Mouse (Mus musculus): Measurements from ENCODE around the gene Abcd1.

The Abcd1 gene

GRCm38 (mm10) chrX:73744774-73745481 lies 28.5 kb downstream of the Abcd1 start:
- no peak for DNase-seq

- no peak for DNase-seq
Observed at GRCm38 (mm10) chrX:73748977-73749376, 32.6 kb downstream of the Abcd1 start.

DNA sequence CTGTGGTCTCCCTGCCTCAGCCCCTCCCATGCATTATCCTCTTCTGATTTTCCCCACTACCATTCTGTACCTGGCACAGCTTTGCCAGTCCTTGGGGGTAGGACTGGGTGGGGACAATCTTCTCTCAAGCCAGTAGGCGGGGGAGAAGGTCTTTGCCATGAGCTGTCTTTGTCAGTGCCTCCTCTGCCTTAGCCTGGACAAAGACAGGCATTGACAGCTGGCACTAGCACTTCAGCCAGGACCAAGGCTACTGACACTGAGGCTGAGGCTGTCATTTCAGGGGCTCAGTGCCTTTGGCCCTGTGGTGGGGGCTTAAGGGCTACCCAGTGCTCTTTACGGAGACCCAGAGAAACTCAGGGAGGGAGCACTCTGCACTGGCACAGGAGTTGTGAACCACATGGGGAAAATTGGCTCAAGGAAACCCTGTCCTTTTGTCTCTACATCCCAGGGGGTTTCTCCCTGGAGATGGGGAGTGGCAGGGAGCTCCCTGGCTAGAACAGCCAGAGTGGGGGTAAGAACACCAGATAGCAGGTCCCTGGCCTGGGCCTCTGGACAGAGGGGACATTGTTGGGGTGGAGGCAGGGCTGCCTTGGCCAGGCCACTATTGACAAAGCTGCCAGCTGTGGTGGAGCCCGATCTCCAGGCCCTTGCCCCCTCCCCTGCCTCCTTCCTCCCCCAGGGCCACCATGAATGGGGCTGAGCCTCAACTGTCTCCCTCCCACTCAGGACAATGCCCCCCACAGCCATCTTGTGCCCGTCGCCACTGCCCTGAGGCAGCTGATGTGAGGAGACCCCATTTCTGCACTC lies 40.1 kb downstream of the Abcd1 start, which contains the start of gene Plxnb3:
Plxnb3 (plus strand) TSS at position 757 of the 807 bp plus-strand sequence.
- no peak for DNase-seq

DNA sequence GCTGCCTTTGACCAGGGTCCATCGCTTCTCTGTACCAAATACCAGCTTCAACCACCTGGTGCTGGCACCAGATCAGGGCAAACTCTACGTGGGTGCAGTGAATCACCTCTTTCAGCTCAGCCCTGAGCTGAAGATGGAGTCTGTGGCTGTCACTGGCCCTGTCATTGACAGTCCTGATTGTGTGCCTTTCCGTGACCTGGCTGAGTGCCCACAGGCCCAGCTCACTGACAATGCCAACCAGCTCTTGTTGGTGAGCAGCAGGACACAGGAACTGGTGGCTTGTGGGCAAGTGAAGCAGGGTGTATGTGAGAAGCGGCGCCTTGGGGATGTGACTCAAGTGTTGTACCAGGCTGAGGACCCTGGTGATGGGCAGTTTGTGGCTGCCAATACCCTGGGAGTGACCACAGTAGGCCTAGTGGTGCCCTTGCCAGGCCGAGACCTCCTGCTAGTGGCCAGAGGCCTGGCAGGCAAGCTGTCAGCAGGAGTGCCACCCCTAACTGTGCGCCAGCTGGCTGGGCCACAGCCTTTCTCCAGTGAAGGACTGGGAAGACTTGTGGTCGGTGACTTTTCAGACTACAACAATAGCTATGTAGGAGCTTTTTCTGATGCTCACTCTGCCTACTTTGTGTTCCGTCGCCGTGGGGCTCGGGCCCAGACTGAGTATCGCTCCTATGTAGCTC lies 42.4 kb downstream of the Abcd1 start:
- no peak for DNase-seq

DNA sequence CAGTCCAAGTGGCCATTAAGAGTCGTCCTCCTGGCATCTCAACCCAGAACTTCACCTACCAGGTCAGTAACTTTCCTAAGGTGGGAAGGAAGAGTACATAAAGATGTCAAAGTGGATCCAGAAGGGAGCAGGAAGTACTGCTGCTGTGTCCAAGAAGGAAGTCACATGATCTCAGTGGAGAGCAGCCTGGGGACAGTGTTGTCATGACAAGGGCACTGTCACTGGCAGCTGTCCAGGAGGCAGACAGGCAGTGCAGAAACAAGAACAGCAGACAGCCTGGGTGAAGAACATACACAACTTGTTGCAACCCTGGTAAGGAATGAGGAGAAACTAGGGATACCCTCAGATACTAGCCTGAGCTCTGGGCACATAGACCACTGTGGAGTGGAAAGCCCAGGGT lies 48.9 kb downstream of the Abcd1 start:
- no peak for DNase-seq

DNA sequence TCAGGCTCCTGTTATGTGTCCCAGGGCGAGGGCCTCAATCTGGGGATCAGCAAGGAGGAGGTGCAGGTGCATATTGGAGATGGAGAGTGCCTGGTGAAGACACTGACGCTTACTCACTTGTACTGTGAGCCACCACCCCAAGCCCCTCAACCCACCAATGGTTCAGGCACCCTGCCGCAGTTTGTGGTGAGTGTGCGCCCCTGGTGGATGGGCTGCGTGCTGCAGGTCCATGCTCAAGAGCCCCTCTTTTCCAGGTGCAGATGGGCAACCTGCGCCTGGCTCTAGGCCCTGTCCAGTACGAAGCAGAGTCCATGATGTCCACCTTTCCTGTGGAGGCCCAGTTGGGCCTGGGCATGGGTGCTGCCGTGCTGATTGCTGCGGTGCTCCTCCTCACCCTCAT lies 50.9 kb downstream of the Abcd1 start:
- peak; percentile 50 for DNase-seq

- DNase-seq: no peak
Observed at GRCm38 (mm10) chrX:73774168-73774760, 57.9 kb downstream of the Abcd1 start, which contains the start of gene Srpk3. Srpk3 (plus strand) TSS chrX:73774405.

DNA sequence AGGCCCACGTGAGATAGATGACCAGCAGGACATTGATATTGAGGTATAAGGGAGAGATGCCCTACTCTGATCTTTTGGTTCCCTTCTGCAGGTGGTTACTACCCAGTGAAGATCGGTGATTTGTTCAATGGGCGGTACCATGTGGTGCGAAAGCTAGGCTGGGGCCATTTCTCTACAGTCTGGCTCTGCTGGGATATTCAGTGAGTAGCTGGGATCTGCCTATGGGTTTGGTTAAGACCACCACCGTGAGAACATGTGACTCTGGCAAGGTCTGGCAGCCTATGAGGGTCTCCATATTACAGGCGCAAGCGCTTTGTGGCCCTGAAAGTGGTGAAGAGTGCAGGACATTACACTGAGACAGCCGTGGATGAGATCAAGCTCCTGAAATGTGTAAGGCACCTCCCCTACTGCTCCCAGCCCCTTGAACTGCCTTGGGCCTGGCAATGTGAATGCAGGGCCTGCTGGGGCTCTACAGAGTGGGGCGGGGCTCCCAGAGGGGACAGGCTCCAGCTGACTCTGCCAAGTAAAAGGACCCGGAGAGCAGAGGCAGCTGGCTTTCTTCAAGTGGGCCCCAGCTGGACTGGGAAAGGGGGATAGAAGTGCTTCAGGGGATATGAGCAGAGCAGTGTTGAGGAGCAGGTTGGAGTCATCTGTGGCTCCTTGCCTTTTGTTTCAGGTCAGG lies 58.5 kb downstream of the Abcd1 start:
- no peak for DNase-seq

GRCm38 (mm10) chrX:73782227-73782626 lies 65.8 kb downstream of the Abcd1 start:
- DNase-seq: no peak

GRCm38 (mm10) chrX:73785666-73786065 lies 69.3 kb downstream of the Abcd1 start:
- DNase-seq: no peak

GRCm38 (mm10) chrX:73786364-73787224 lies 70.2 kb downstream of the Abcd1 start, which contains the start of the genes Idh3g and Ssr4:
Idh3g (minus strand) TSS chrX:73786897.
Ssr4 (plus strand) TSS chrX:73787028.
- peak; percentile 92 for DNase-seq

- DNase-seq: no peak
Observed at GRCm38 (mm10) chrX:73787225-73787558, 70.8 kb downstream of the Abcd1 start.

All from thymus, postnatal 14 days (tissue).